Mouse (Mus musculus): ENCODE results near the gene Rnf43. TPM values are rescaled to one million over a fixed set of nuclear protein-coding genes. Genes with fewer than 3 reads are reported as not detected.

Gene Rnf43
- polyA plus RNA-seq (2016; fragmentation: Nextera tagmentation; extraction: Ambion mirVana), result 1.1 and 1.9 TPM in 2 replicates

DNA sequence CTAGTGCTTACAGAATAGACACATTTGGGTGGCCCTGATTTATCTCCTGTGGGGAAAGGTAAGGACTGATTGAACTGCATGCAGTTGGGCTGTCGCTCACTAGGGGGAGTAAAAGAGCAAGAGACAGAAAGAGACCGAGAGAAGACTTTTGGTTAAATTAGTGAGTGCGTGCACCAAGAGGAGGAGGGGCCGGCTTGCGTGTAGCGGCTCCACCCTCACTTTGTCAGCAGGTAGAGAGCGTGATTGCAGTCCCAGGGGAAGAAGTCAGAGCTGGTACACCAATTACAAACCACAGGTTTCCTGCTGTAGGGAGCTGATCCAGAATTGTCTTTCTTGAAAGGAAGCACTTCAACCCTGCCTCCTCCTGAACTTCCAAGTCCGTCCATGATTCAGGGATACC lies at the start of gene Rnf43:
TSS of gene Rnf43 (plus strand) at position 316 of the 400 bp plus-strand sequence.
- H3K27me3 ChIP-seq (ENCODE audit: poor library complexity, severe bottlenecking), result peaks cover 26% of the 10 kb centered on the region
- no peaks in the 10 kb centered on the region for H3K36me3 ChIP-seq (replicated peaks)
- H3K9me3 ChIP-seq, result no peaks in the 10 kb centered on the region
- WGBS, result under 1% methylated on average over 8 of the region's 8 CpGs
- no peak within 1 kb of the TSS for H3K27ac ChIP-seq
- DNase-seq (ENCODE audit: extremely low spot score, low spot score), result peak; percentile 81
- peak within 1 kb of the TSS; percentile 47 for H3K4me3 ChIP-seq
- H3K4me1 ChIP-seq, result peaks cover 8% of the 10 kb centered on the region

DNA sequence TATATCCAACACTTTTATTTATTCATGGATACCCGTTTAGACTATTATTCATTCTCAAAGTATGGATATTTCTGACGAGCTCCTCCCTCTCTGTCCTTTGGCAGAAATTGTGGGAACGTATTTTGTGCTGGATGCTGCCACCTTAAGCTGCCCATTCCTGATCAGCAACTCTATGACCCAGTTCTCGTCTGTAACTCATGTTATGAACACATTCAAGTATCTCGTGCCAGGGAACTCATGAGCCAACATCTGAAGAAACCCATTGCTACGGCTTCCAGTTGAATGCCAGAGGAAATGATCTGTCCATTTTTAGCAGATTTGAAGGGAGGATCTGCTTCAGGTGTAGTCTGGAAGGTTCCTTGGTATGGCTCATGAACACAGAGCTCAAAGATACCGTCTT lies 48.5 kb upstream of the Rnf43 start:
- Histone ChIP-seq H3K4me3 (no peak overlapping the region), H3K4me1 (no peaks in the 10 kb centered on the region), H3K36me3 (replicated peaks) (peaks cover 100% of the 10 kb centered on the region), H3K9me3 (peaks cover 12% of the 10 kb centered on the region), H3K27me3 (ENCODE audit: poor library complexity, severe bottlenecking) (no peaks in the 10 kb centered on the region), H3K27ac (no peak overlapping the region)
- no peak for DNase-seq (ENCODE audit: extremely low spot score, low spot score)
- 91% methylated on average over 7 of the region's 7 CpGs for WGBS

DNA sequence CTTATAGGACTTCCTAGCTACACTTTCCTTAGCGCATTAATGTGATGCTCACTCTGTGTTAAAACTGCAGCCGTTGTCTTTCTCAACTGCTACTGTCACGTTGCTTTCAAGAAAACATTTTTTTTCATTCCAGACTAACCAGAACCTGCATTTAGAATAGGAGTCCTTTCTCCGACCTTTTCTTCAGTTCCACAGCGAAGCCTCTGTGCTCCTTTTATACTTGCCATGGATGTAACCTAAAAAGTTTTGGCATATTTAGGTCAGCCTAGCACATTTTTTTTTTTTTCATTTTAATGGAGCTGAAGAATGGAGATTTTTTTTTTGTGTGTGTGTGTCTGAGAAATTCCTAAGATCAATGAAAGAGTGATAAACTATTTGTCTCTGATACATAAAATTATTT lies 47.0 kb upstream of the Rnf43 start:
- Histone ChIP-seq H3K27ac (no peak overlapping the region), H3K9me3 (peaks cover 12% of the 10 kb centered on the region), H3K27me3 (ENCODE audit: poor library complexity, severe bottlenecking) (no peaks in the 10 kb centered on the region), H3K36me3 (replicated peaks) (peaks cover 98% of the 10 kb centered on the region), H3K4me3 (no peak overlapping the region), H3K4me1 (no peaks in the 10 kb centered on the region)
- DNase-seq (ENCODE audit: extremely low spot score, low spot score), result no peak
- WGBS, result 95% methylated on average over 5 of the region's 5 CpGs

DNA sequence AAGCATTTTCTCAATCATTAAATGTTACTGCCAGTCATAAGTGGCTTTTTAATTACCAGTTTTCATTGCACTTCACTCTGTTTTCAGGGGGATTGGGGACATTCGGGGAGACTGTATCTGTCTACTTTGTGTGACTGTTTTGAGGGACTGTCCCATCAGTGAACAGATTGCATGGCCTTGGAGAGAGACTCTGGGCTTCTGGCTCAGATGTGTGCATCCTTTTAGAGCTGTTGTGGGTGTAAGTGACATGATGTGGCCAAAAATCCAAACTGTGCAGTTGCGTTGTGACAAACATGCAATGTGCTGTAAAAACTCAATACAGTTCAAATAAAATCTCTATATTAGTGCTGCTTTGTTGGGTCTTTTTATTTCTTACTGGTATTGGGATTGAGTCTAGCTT lies 46.6 kb upstream of the Rnf43 start:
- DNase-seq (ENCODE audit: extremely low spot score, low spot score), result no peak
- 94% methylated on average over 2 of the region's 2 CpGs for WGBS
- Histone ChIP-seq H3K36me3 (replicated peaks) (peaks cover 98% of the 10 kb centered on the region), H3K27me3 (ENCODE audit: poor library complexity, severe bottlenecking) (no peaks in the 10 kb centered on the region), H3K4me1 (no peaks in the 10 kb centered on the region), H3K9me3 (peaks cover 12% of the 10 kb centered on the region), H3K4me3 (no peak overlapping the region), H3K27ac (no peak overlapping the region)

DNA sequence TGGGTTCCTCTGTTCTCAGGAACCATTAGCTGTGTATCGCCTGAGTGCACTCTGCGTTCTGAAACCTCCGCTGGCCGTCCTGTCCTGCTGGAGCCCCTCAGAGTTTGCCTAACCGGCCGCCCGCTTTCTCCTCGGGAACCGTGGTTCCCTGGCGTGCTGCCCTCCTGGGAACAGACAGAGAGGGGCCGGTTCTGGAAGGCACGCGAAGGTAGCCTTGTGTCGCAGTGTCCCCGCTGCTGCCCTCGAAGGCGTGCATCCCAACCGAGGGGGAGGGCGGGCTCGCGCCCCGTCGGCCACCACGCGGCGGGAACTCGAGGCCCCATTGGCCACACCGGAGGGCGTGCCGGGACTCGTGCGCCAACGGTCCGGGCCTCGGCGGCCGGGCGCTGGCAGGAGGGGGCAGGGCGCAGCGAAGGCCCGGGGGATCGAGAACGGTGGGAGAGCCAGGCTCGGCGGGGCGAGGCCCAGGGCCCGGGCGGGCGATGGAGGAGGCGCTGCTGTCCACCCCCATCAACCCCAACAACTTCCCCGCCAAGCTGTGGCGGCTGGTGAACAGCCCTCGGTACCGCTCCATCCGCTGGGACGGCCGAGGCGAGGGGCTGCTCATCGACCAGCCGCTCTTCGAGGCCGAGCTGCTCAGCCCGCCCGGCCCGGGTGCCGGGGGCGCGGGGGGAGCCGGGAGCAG lies 45.6 kb upstream of the Rnf43 start, which contains the start of gene Hsf5:
TSS of gene Hsf5 (plus strand) at position 375 of the 685 bp plus-strand sequence.
- H3K36me3 ChIP-seq (replicated peaks), result peaks cover 92% of the 10 kb centered on the region
- peaks cover 12% of the 10 kb centered on the region for H3K9me3 ChIP-seq
- WGBS, result 92% methylated on average over 67 of the region's 69 CpGs
- H3K4me3 ChIP-seq, result no peak within 1 kb of the TSS
- DNase-seq (ENCODE audit: extremely low spot score, low spot score), result no peak
- no peaks in the 10 kb centered on the region for H3K27me3 ChIP-seq (ENCODE audit: poor library complexity, severe bottlenecking)
- no peak within 1 kb of the TSS for H3K27ac ChIP-seq
- H3K4me1 ChIP-seq, result no peaks in the 10 kb centered on the region

DNA sequence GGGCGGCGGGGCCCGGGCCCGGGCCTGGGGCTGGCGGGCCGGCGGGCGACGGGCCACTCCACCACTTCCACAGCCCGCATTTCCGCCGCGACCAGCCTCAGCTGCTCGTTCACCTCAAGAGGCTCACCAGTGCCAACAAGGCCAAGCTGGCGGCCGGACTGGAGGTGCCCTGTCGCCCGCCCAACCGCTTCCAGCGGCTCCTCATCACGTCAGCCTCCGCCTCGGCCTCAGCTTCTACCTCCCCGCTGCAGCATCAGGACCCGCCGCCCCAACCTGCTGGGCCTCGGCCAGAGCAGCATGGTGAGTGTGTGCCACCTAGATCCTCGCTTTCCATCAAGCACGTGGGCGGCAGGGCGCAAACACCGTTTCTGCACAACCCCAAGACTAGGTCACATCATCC lies 44.9 kb upstream of the Rnf43 start:
- Histone ChIP-seq H3K9me3 (peaks cover 12% of the 10 kb centered on the region), H3K27ac (no peak overlapping the region), H3K27me3 (ENCODE audit: poor library complexity, severe bottlenecking) (no peaks in the 10 kb centered on the region), H3K4me3 (no peak overlapping the region), H3K36me3 (replicated peaks) (peaks cover 92% of the 10 kb centered on the region), H3K4me1 (no peaks in the 10 kb centered on the region)
- no peak for DNase-seq (ENCODE audit: extremely low spot score, low spot score)
- WGBS, result 94% methylated on average over 32 of the region's 32 CpGs

DNA sequence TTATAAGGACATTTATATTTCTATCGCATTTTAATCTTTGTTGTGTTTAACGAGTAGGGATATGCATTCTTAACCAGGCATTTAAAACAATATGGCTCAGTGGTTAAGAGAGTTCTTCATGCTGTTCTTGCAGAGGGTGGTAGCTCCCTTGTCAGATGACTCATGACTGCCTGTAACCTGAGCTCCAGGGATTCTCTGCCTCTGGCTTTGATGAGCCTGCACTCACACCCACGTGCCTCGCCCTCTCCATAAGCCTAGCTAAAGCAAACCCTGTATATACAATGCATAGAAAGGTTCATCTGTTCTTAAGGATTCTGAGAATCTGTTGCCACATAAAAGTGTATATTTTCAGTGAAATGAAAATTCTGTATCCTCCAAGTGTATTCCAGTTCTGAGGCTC lies 39.4 kb upstream of the Rnf43 start:
- Histone ChIP-seq H3K4me3 (no peak overlapping the region), H3K4me1 (no peaks in the 10 kb centered on the region), H3K27me3 (ENCODE audit: poor library complexity, severe bottlenecking) (no peaks in the 10 kb centered on the region), H3K27ac (no peak overlapping the region), H3K9me3 (no peaks in the 10 kb centered on the region), H3K36me3 (replicated peaks) (peaks cover 83% of the 10 kb centered on the region)
- DNase-seq (ENCODE audit: extremely low spot score, low spot score), result no peak
- WGBS, result 81% methylated on average over 4 of the region's 4 CpGs

DNA sequence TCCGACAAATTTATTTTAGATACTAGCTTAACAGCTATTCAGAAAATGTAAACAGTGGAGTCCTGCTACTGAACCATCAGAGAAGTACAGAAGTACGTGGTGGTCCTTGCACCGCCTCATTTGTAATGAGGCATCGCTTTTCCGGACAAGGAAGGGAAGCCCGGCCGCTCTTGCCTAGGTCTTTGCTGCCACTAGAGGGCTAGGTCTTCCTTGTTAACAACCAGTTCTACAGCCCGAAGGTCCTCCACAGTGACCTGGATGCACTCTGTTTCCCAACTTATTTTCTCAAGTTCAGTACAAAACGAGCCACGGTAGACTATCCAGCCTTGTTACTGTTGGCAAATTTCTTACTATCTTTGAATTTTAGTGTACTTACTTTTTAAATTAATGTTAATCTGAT lies 32.7 kb upstream of the Rnf43 start:
- Histone ChIP-seq H3K36me3 (replicated peaks) (peaks cover 26% of the 10 kb centered on the region), H3K27ac (no peak overlapping the region), H3K4me1 (no peaks in the 10 kb centered on the region), H3K4me3 (no peak overlapping the region), H3K27me3 (ENCODE audit: poor library complexity, severe bottlenecking) (no peaks in the 10 kb centered on the region), H3K9me3 (no peaks in the 10 kb centered on the region)
- 42% methylated on average over 10 of the region's 10 CpGs for WGBS
- peak; percentile 35 for DNase-seq (ENCODE audit: extremely low spot score, low spot score)

DNA sequence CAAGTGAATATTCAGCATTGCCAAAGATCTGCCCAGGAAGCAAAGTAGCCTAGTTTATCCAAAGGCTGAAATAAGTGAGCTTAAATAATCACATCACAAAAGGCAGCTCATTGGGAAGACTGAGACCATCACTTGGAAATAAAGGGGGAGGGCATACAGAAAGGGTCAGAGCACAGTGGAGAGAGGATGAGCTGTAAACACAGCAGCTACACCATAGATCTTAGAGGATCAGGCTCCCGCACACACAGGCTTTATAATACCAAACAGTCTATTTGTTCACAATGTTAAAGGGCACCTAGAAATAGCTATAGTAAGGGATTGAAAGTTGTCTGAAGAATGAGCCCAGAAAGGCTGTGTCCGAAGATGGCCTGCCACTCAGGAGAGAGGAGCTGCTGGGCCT lies 23.7 kb upstream of the Rnf43 start:
- 13% methylated on average over 2 of the region's 2 CpGs for WGBS
- H3K36me3 ChIP-seq (replicated peaks), result peaks cover 3% of the 10 kb centered on the region; the same call in 1 of the 2 replicates
- peaks cover 13% of the 10 kb centered on the region for H3K4me1 ChIP-seq
- DNase-seq (ENCODE audit: extremely low spot score, low spot score), result no peak
- H3K9me3 ChIP-seq, result no peaks in the 10 kb centered on the region
- peak overlapping the region; percentile 57 for H3K4me3 ChIP-seq
- no peaks in the 10 kb centered on the region for H3K27me3 ChIP-seq (ENCODE audit: poor library complexity, severe bottlenecking)
- peak overlapping the region; percentile 88 for H3K27ac ChIP-seq

DNA sequence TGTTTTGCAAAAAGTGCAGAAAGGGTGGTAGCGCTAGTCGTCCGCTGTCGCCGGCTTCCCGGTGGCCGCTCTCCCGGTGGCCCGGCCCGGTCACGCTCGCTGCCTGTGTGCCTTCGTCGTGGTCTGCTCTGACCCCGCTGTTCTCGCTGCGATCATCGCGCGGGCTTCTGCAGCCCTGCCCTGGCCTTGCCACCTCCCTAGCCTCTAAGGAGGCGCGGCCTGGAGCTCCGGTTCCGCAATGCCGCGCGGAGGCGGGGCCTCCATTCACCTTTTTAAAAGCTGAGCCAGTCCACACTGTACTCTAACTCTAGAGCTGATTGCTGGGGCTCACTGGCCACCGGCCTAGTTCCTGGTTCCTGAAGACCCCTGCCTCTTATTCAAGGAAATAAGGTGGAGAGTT lies 23.3 kb upstream of the Rnf43 start:
- WGBS, result under 1% methylated on average over 29 of the region's 29 CpGs

DNA sequence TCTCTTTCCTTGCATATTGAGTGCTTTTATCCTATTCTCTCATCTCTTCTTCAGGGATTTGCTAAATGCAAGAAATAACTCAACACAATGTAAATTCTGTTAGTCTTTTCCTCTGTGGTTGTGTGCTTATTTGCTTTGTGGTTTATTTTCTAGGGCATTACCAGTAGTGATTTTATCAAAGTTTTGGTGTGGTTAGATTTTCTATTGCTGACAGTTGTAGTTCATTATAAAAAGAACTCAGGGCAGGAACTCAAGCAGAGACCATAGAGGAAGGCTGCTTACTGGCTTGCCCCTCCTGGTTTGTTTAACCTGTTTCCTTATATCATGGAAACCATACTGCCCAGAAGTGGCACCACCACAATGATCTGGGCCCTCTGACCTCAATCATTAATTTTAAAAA lies 19.7 kb upstream of the Rnf43 start:
- Histone ChIP-seq H3K36me3 (replicated peaks) (no peaks in the 10 kb centered on the region), H3K9me3 (no peaks in the 10 kb centered on the region), H3K27ac (no peak overlapping the region), H3K4me3 (no peak overlapping the region), H3K4me1 (peaks cover 13% of the 10 kb centered on the region), H3K27me3 (ENCODE audit: poor library complexity, severe bottlenecking) (no peaks in the 10 kb centered on the region)
- no peak for DNase-seq (ENCODE audit: extremely low spot score, low spot score)

More for the DNA sequence above, 23.3 kb upstream of the Rnf43 start:
- Histone ChIP-seq H3K36me3 (replicated peaks) (peaks cover 3% of the 10 kb centered on the region; the same call in 1 of the 2 replicates), H3K9me3 (no peaks in the 10 kb centered on the region), H3K27me3 (ENCODE audit: poor library complexity, severe bottlenecking) (no peaks in the 10 kb centered on the region), H3K27ac (peak overlapping the region; percentile 88), H3K4me3 (peak overlapping the region; percentile 57), H3K4me1 (peaks cover 13% of the 10 kb centered on the region)
- peak; percentile 72 for DNase-seq (ENCODE audit: extremely low spot score, low spot score)

DNA sequence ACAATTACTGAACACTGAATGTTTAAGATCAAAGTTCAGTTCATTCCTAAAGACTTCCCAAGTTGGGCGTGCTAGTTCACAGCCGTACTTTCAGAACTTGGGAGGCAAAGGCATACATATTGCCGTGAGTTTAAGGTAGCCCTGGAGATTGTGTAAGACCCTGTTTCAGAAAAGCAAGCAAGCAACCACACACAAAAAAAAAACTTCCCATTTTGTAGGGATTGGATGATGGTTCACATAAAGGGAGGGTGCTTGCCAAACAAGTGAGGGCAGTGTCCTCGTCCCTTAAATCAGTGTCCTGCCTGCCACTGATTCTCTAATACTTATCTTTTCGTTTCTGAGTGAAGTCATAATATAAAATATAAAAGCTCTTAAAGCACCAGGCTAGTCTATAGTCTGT lies 7.8 kb upstream of the Rnf43 start:
- 81% methylated on average over 5 of the region's 5 CpGs for WGBS
- Histone ChIP-seq H3K4me1 (no peaks in the 10 kb centered on the region), H3K36me3 (replicated peaks) (no peaks in the 10 kb centered on the region), H3K27ac (no peak overlapping the region), H3K9me3 (no peaks in the 10 kb centered on the region), H3K4me3 (no peak overlapping the region), H3K27me3 (ENCODE audit: poor library complexity, severe bottlenecking) (no peaks in the 10 kb centered on the region)
- no peak for DNase-seq (ENCODE audit: extremely low spot score, low spot score)

DNA sequence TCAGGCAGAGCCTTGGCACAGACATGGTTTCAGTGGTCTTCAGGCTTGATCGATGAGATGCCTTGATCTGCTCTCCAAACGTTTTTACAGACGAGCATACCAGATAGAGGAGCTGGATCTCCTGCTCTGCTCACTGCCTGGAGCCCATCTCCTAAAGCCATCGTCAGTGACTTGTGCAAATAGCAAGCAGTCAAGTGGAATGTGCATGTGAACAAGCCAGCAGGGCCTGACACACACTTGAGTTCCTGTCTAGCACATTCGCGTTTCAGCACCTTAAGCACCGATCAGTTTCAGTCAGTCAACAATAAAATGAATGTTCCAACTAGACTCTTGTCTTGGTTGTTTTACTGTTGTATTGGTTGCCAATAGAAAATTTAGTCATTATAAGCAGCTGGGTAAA lies 3.3 kb upstream of the Rnf43 start:
- H3K4me3 ChIP-seq, result no peak overlapping the region
- no peak for DNase-seq (ENCODE audit: extremely low spot score, low spot score)
- H3K4me1 ChIP-seq, result peaks cover 8% of the 10 kb centered on the region
- no peaks in the 10 kb centered on the region for H3K36me3 ChIP-seq (replicated peaks)
- no peak overlapping the region for H3K27ac ChIP-seq
- H3K27me3 ChIP-seq (ENCODE audit: poor library complexity, severe bottlenecking), result peaks cover 20% of the 10 kb centered on the region
- 78% methylated on average over 7 of the region's 7 CpGs for WGBS
- H3K9me3 ChIP-seq, result no peaks in the 10 kb centered on the region
